Mouse (Mus musculus): ENCODE results near the gene Specc1l. TPM values are rescaled to one million over a fixed set of nuclear protein-coding genes. Genes with fewer than 3 reads are reported as not detected.

Gene Specc1l
- polyA plus RNA-seq (2014; fragmentation: Nextera tagmentation; extraction: Ambion mirVana), result 13.3 and 14.3 TPM in 2 replicates

DNA sequence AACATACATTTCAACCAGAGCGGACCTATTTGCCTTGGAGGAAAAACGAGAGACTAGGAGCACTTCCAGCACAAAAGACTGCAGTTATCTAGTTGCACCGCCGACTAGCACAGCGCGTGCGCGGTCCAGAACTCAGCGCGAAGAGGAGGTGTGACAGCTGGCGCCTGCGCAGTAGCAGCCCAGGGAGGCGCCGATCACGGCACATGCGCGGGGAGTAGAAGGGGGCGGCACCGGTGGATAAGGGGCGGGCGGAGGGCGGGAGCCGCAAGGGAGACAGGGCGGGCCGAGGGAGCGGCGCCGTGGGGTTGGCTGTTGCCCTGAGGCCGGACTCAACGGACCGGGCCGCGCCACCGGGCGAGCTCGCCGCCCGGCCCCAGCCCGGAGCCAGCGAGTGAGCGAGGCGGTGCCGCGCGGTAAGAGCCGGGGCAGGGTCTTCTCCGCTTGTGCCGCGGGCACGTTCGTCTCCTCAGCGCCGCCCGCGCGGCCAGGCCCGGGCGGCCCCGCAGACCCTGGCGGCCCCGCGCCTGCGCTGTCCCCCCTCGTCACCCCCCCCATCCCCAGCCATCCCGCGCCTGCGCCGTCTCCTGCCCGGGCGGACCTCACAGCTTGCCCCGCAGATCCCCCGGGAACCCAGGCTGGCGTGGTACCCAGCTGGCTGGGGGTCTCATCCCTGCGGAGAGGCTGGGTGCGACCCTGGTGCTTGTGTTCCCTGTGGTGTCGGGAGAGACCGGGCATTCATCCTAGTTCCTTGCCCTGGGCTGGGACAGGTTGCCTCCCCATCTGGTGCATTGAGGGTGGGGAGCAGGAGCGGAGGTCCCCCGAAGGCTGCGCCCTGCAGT lies at the start of gene Specc1l:
TSS of gene Specc1l (plus strand) at position 267 of the 839 bp plus-strand sequence.
- peaks cover 6% of the 10 kb centered on the region for H3K4me1 ChIP-seq (replicated peaks; ENCODE audit: control insufficient read depth, insufficient read depth, low read length)
- 1% methylated on average over 62 of the region's 80 CpGs for WGBS
- H3K4me2 ChIP-seq, result peak within 1 kb of the TSS; percentile 93
- H3K4me3 ChIP-seq (ENCODE audit: low read depth, low read length), result peak within 1 kb of the TSS; percentile 85
- no peaks in the 10 kb centered on the region for H3K27me3 ChIP-seq (replicated peaks; ENCODE audit: control insufficient read depth, insufficient read depth, low read length)
- H3K9me3 ChIP-seq (ENCODE audit: control insufficient read depth, low read length), result no peaks in the 10 kb centered on the region
- no peaks in the 10 kb centered on the region for H3K36me3 ChIP-seq (ENCODE audit: control insufficient read depth, insufficient read depth, low read length)
- ATAC-seq (replicated peaks; ENCODE audit: low FRiP score), result peak; percentile 99
- DNase-seq (ENCODE audit: low spot score), result peak; percentile 96
- peak within 1 kb of the TSS; percentile 97 for H3K27ac ChIP-seq (ENCODE audit: low read depth, low read length)
- H3K9ac ChIP-seq (ENCODE audit: low read depth, low read length), result peak within 1 kb of the TSS; percentile 91

GRCm38 (mm10) chr10:75165825-75166481 lies 45.9 kb upstream of the Specc1l start:
- Histone ChIP-seq H3K4me3 (ENCODE audit: low read depth, low read length) (no peak overlapping the region), H3K9ac (ENCODE audit: low read depth, low read length) (no peak overlapping the region), H3K4me2 (no peak overlapping the region), H3K9me3 (ENCODE audit: control insufficient read depth, low read length) (0 out of 2 replicates have a peak, but pooled peaks cover 2% of the 10 kb centered on the region), H3K27me3 (replicated peaks; ENCODE audit: control insufficient read depth, insufficient read depth, low read length) (no peaks in the 10 kb centered on the region), H3K27ac (ENCODE audit: low read depth, low read length) (no peak overlapping the region), H3K36me3 (ENCODE audit: control insufficient read depth, insufficient read depth, low read length) (peaks cover 20% of the 10 kb centered on the region; the same call in 1 of the 2 replicates), H3K4me1 (replicated peaks; ENCODE audit: control insufficient read depth, insufficient read depth, low read length) (no peaks in the 10 kb centered on the region)
- 74% methylated on average over 10 of the region's 10 CpGs for WGBS
- ATAC-seq (replicated peaks; ENCODE audit: low FRiP score), result no peak
- no peak for DNase-seq (ENCODE audit: low spot score)

- Histone ChIP-seq H3K4me2 (no peak overlapping the region), H3K9me3 (ENCODE audit: control insufficient read depth, low read length) (0 out of 2 replicates have a peak, but pooled peaks cover 2% of the 10 kb centered on the region), H3K4me3 (ENCODE audit: low read depth, low read length) (no peak overlapping the region), H3K36me3 (ENCODE audit: control insufficient read depth, insufficient read depth, low read length) (peaks cover 18% of the 10 kb centered on the region; the same call in 1 of the 2 replicates), H3K27me3 (replicated peaks; ENCODE audit: control insufficient read depth, insufficient read depth, low read length) (no peaks in the 10 kb centered on the region), H3K27ac (ENCODE audit: low read depth, low read length) (no peak overlapping the region), H3K4me1 (replicated peaks; ENCODE audit: control insufficient read depth, insufficient read depth, low read length) (no peaks in the 10 kb centered on the region), H3K9ac (ENCODE audit: low read depth, low read length) (no peak overlapping the region)
- 86% methylated on average over 4 of the region's 4 CpGs for WGBS
- ATAC-seq (replicated peaks; ENCODE audit: low FRiP score), result no peak
- DNase-seq (ENCODE audit: low spot score), result no peak
These were observed 45.3 kb upstream of the Specc1l start for GRCm38 (mm10) chr10:75166601-75167000.

DNA sequence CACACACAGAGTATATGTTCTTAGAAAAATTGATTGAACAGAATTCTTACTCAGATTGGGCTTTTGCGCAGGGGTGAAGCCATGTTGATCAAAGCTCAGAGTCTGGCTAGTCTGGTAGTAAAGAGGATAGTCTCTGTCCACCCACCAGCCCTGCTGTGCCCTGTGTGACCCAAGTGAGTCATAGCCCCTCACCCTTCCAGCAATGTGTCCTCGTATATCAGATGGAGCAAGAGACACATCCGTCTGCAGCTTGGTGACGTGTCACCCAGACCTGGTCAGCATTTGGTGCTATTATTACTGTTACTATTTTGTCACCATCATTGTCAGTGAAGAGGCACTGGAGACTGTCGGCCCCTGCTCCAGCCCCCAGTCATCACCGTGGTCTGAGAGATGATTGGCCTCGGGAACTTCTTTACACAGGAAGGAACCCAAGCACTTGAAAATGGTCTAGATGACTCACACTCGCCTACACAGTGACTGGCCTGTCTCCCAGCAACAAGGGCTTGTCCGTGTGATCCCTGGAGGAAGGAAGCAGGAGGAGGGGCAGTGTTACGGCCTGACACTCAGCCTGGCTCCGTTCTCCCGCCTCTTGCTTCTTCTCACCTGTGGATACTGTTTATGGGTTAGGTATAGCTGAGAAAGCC lies 41.5 kb upstream of the Specc1l start:
- H3K9ac ChIP-seq (ENCODE audit: low read depth, low read length), result no peak overlapping the region
- no peak overlapping the region for H3K27ac ChIP-seq (ENCODE audit: low read depth, low read length)
- H3K4me3 ChIP-seq (ENCODE audit: low read depth, low read length), result no peak overlapping the region
- H3K4me1 ChIP-seq (replicated peaks; ENCODE audit: control insufficient read depth, insufficient read depth, low read length), result peaks cover 7% of the 10 kb centered on the region; the same call in 1 of the 2 replicates
- H3K27me3 ChIP-seq (replicated peaks; ENCODE audit: control insufficient read depth, insufficient read depth, low read length), result no peaks in the 10 kb centered on the region
- DNase-seq (ENCODE audit: low spot score), result no peak
- H3K36me3 ChIP-seq (ENCODE audit: control insufficient read depth, insufficient read depth, low read length), result peaks cover 7% of the 10 kb centered on the region; the same call in 1 of the 2 replicates
- no peaks in the 10 kb centered on the region for H3K9me3 ChIP-seq (ENCODE audit: control insufficient read depth, low read length)
- 54% methylated on average over 12 of the region's 12 CpGs for WGBS
- ATAC-seq (replicated peaks; ENCODE audit: low FRiP score), result peak; percentile 63
- H3K4me2 ChIP-seq, result no peak overlapping the region

GRCm38 (mm10) chr10:75173056-75173455 lies 38.8 kb upstream of the Specc1l start:
- no peak overlapping the region for H3K27ac ChIP-seq (ENCODE audit: low read depth, low read length)
- no peak overlapping the region for H3K4me3 ChIP-seq (ENCODE audit: low read depth, low read length)
- no peak overlapping the region for H3K4me2 ChIP-seq
- 74% methylated on average over 8 of the region's 8 CpGs for WGBS
- H3K9me3 ChIP-seq (ENCODE audit: control insufficient read depth, low read length), result no peaks in the 10 kb centered on the region; the same call in 1 of the 2 replicates
- ATAC-seq (replicated peaks; ENCODE audit: low FRiP score), result no peak
- H3K4me1 ChIP-seq (replicated peaks; ENCODE audit: control insufficient read depth, insufficient read depth, low read length), result peaks cover 7% of the 10 kb centered on the region; the same call in 1 of the 2 replicates
- peaks cover 12% of the 10 kb centered on the region; the same call in 1 of the 2 replicates for H3K36me3 ChIP-seq (ENCODE audit: control insufficient read depth, insufficient read depth, low read length)
- DNase-seq (ENCODE audit: low spot score), result no peak
- no peaks in the 10 kb centered on the region for H3K27me3 ChIP-seq (replicated peaks; ENCODE audit: control insufficient read depth, insufficient read depth, low read length)
- H3K9ac ChIP-seq (ENCODE audit: low read depth, low read length), result no peak overlapping the region

DNA sequence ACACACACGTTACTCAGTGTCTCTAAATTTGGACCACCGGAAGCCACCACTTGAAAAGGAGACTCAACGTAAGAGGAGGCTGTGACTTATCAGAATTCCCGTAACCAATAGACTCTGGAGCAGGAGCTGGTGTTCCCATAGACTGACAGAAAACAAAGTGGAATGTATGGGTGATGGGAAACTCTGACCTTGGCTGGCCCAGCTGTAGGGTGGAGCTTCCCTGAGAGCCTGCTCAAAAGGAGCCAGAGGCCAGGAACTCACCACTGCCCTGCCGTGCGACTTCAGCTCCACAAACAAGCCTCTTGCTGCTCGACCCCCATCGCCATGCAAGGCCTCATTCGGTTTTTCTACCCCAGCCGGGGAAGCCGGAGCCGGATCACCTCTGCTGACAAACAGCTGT lies 38.2 kb upstream of the Specc1l start:
- Histone ChIP-seq H3K27me3 (replicated peaks; ENCODE audit: control insufficient read depth, insufficient read depth, low read length) (no peaks in the 10 kb centered on the region), H3K4me3 (ENCODE audit: low read depth, low read length) (no peak overlapping the region), H3K4me1 (replicated peaks; ENCODE audit: control insufficient read depth, insufficient read depth, low read length) (peaks cover 7% of the 10 kb centered on the region; the same call in 1 of the 2 replicates), H3K4me2 (no peak overlapping the region), H3K9ac (ENCODE audit: low read depth, low read length) (no peak overlapping the region; the same call in 1 of the 2 replicates), H3K36me3 (ENCODE audit: control insufficient read depth, insufficient read depth, low read length) (peaks cover 19% of the 10 kb centered on the region; the same call in 1 of the 2 replicates), H3K9me3 (ENCODE audit: control insufficient read depth, low read length) (no peaks in the 10 kb centered on the region; the same call in 1 of the 2 replicates), H3K27ac (ENCODE audit: low read depth, low read length) (no peak overlapping the region)
- DNase-seq (ENCODE audit: low spot score) (no peak), ATAC-seq (replicated peaks; ENCODE audit: low FRiP score) (no peak)
- WGBS, result 75% methylated on average over 12 of the region's 12 CpGs

- Histone ChIP-seq H3K4me1 (replicated peaks; ENCODE audit: control insufficient read depth, insufficient read depth, low read length) (peaks cover 7% of the 10 kb centered on the region; the same call in 1 of the 2 replicates), H3K9ac (ENCODE audit: low read depth, low read length) (no peak overlapping the region), H3K27ac (ENCODE audit: low read depth, low read length) (no peak overlapping the region; the same call in 1 of the 2 replicates), H3K4me3 (ENCODE audit: low read depth, low read length) (no peak overlapping the region), H3K9me3 (ENCODE audit: control insufficient read depth, low read length) (no peaks in the 10 kb centered on the region; the same call in 1 of the 2 replicates), H3K36me3 (ENCODE audit: control insufficient read depth, insufficient read depth, low read length) (peaks cover 29% of the 10 kb centered on the region; the same call in 1 of the 2 replicates), H3K27me3 (replicated peaks; ENCODE audit: control insufficient read depth, insufficient read depth, low read length) (no peaks in the 10 kb centered on the region), H3K4me2 (no peak overlapping the region)
- no peak for DNase-seq (ENCODE audit: low spot score)
- ATAC-seq (replicated peaks; ENCODE audit: low FRiP score), result 0 out of 2 replicates have a peak, but pooled peaks have one; percentile 23
- WGBS, result 71% methylated on average over 8 of the region's 8 CpGs
These were observed 35.4 kb upstream of the Specc1l start for GRCm38 (mm10) chr10:75176494-75176893.

DNA sequence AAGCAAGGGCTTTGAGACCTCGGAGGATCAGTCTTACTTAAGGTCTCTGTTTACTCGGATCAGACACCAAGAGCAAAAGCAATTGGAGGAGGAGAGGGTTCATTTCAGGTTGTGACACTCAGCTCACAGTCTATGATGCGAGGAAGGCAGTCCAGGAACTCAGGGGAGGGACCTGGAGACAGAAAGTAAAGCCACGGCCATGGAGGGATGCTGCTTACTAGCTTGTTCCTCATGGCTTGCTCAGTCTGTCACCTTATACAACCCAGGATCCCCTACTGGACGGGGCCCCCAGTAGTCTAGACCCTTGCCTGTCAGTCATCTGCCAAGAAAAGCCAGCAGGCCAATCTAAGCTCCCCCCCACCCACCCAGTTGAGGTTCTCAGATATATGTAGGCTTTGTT lies 33.0 kb upstream of the Specc1l start:
- H3K27ac ChIP-seq (ENCODE audit: low read depth, low read length), result no peak overlapping the region
- H3K4me3 ChIP-seq (ENCODE audit: low read depth, low read length), result no peak overlapping the region
- peaks cover 29% of the 10 kb centered on the region; the same call in 1 of the 2 replicates for H3K36me3 ChIP-seq (ENCODE audit: control insufficient read depth, insufficient read depth, low read length)
- 92% methylated on average over 5 of the region's 5 CpGs for WGBS
- no peak overlapping the region for H3K4me2 ChIP-seq
- no peak overlapping the region for H3K9ac ChIP-seq (ENCODE audit: low read depth, low read length)
- peak; percentile 28 for DNase-seq (ENCODE audit: low spot score)
- no peaks in the 10 kb centered on the region; the same call in 1 of the 2 replicates for H3K9me3 ChIP-seq (ENCODE audit: control insufficient read depth, low read length)
- no peaks in the 10 kb centered on the region for H3K27me3 ChIP-seq (replicated peaks; ENCODE audit: control insufficient read depth, insufficient read depth, low read length)
- ATAC-seq (replicated peaks; ENCODE audit: low FRiP score), result no peak
- H3K4me1 ChIP-seq (replicated peaks; ENCODE audit: control insufficient read depth, insufficient read depth, low read length), result peaks cover 1% of the 10 kb centered on the region; the same call in 1 of the 2 replicates

Measured in liver, embryonic 11.5 days (tissue).